15 mouse cellular contexts compared by ENCODE assay signal in the genomic region with DNA sequence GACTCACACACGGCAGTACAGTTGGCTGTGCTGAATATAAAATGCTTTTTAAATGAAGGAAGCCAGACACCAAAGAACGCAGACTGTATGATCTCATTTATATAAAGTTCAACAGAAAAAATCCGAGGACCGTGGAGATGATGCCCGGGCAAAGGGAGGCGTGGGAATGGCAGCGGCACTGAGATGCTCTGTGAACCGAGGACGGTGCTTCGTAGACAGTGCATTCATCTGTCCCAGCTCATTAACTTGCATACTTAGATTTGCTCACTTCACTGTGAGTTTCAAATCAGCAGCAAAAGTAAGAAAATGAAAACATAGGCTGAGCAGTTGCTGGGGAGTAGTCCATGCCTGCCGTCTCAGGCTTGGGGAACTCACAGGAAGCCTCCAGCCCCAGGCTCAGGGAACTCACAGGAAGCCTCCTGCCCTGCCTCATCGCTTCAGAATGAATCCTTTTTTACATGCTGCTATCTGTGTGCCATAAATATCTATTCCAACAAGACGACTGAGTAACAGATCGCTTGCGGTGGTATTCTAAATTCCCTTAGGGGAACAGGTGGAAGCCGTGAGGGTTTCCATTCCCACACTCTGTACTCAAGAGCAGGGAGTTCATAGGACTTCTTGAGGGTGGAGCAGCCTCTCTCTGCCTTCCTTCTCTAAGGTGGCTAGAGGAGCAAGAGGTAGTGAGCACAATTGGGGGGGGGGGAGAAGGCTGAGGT. TPM values are rescaled to one million over a fixed set of nuclear protein-coding genes. Genes with fewer than 3 reads are reported as not detected.
DNase-seq lines count a peak whose midpoint lies in the region; ATAC-seq lines count a peak whose summit lies in the region.
"Had no signal": no experiment of that assay in that cellular context is flagged by ENCODE, and none has a peak within 500 bp of the region (broad histone marks: within the 10 kb centered on the region; RNA-seq: fewer than 3 reads in every experiment).

No protein-coding gene starts in this region.

- H3K9me3 ChIP-seq in heart, embryonic 14.5 days (ENCODE audit: control insufficient read depth, low read length) = no peaks in the 10 kb centered on the region
- no peaks in the 10 kb centered on the region for H3K9me3 ChIP-seq in kidney, embryonic 16.5 days (ENCODE audit: low read length)
- H3K9me3 ChIP-seq: midbrain, embryonic 10.5 days had no signal

- peak overlapping the region in 1 of 2 experiments; percentile 19; a peak in 1 of 4 replicates for H3K27ac ChIP-seq in heart, embryonic 14.5 days (replicated peaks in 1 of 2; ENCODE audit: control insufficient read depth in 1 of 2, insufficient read depth in 1 of 2, low read depth in 2 of 2, low read length in 2 of 2)
- H3K27ac ChIP-seq in kidney, embryonic 16.5 days (ENCODE audit: low read length) = peak overlapping the region; percentile 66
- H3K27ac ChIP-seq: liver, embryonic 14.5 days; midbrain, embryonic 10.5 days had no signal

- H3K4me3 ChIP-seq in heart, embryonic 14.5 days (ENCODE audit: control insufficient read depth in 1 of 2, insufficient read depth in 1 of 2, low read depth in 1 of 2, low read length in 2 of 2) = no peak overlapping the region
- no peak overlapping the region for H3K4me3 ChIP-seq in kidney, embryonic 16.5 days (ENCODE audit: low read length)
- H3K4me3 ChIP-seq: midbrain, embryonic 10.5 days had no signal

- H3K27me3 ChIP-seq in heart, embryonic 14.5 days (ENCODE audit: control insufficient read depth, insufficient read depth, low read length) = no peaks in the 10 kb centered on the region
- H3K27me3 ChIP-seq in kidney, embryonic 16.5 days (ENCODE audit: insufficient read depth, low read length) = no peaks in the 10 kb centered on the region

- H3K9ac ChIP-seq in heart, embryonic 14.5 days (ENCODE audit: low read length) = peak overlapping the region; percentile 21; the same call in 1 of the 2 replicates
- H3K9ac ChIP-seq in kidney, embryonic 16.5 days (replicated peaks; ENCODE audit: low read length) = no peak overlapping the region
- H3K9ac ChIP-seq: liver, embryonic 14.5 days had no signal

- peaks cover 13% of the 10 kb centered on the region for H3K36me3 ChIP-seq in heart, embryonic 14.5 days (ENCODE audit: control insufficient read depth, insufficient read depth, low read length)
- no peaks in the 10 kb centered on the region for H3K36me3 ChIP-seq in kidney, embryonic 16.5 days (ENCODE audit: insufficient read depth, low read length)
- H3K36me3 ChIP-seq: midbrain, embryonic 10.5 days had no signal

- DNase-seq in heart, postnatal 25 days (ENCODE audit: low spot score) = no peak
- no peak for DNase-seq in kidney, postnatal 25 days
- DNase-seq in Muller cell, postnatal 12 days (ENCODE audit: inconsistent ontology term) = peak; percentile 84
- peak; percentile 23 to 45 for DNase-seq in kidney, postnatal 36 days
- DNase-seq in frontal cortex, postnatal 10 days (ENCODE audit: low spot score in 2 of 2) = no peak
- DNase-seq: cerebellum, adult 11-12 months; lung, postnatal 10 days; right cerebral cortex, postnatal 4 days; thymus, adult 18-20 months had no signal

- no peak for ATAC-seq in heart, embryonic 14.5 days (ENCODE audit: insufficient number of reproducible peaks, insufficient read depth, low FRiP score, low read depth)
- peak; percentile 74 for ATAC-seq in kidney, embryonic 16.5 days (ENCODE audit: low FRiP score, low TSS enrichment)
- ATAC-seq: activated CD4-positive, CD25-positive, alpha-beta regulatory T cell, adult 4 months; inflammation-experienced regulatory T-cells, adult 6 months had no signal

- intact Hi-C loops in heart, postnatal 25 days (cut with DNase I) = loop anchor here (5.0 kb wide), 1 partner anchor 45 kb away; no protein-coding TSS in a partner anchor

- no peak overlapping the region for H3K4me2 ChIP-seq in heart, embryonic 14.5 days (ENCODE audit: low read length)
- H3K4me2 ChIP-seq in kidney, embryonic 16.5 days (replicated peaks; ENCODE audit: low read depth, low read length) = peak overlapping the region; percentile 17

- 65% methylated on average over 16 of the region's 16 CpGs for WGBS in heart, embryonic 14.5 days
- WGBS in kidney, embryonic 16.5 days = 35% methylated on average over 16 of the region's 16 CpGs

- H3K4me1 ChIP-seq in heart, embryonic 14.5 days (ENCODE audit: control insufficient read depth in 2 of 2, insufficient read depth in 2 of 2, low read length in 2 of 2) = peaks cover 2 to 14% of the 10 kb centered on the region in 2 experiments; a peak in 3 of 4 replicates
- H3K4me1 ChIP-seq in kidney, embryonic 16.5 days (ENCODE audit: insufficient read depth, low read length) = peaks cover 21% of the 10 kb centered on the region
- H3K4me1 ChIP-seq: midbrain, embryonic 10.5 days had no signal

RNA-seq across cellular contexts. Expression of a gene that starts 52.1 kb away (rescaled TPM):
- polyA plus RNA-seq in heart, embryonic 14.5 days (2014; fragmentation: Nextera tagmentation; extraction: Ambion mirVana) = 14.7 and 15.2 TPM in 2 replicates
- total RNA-seq in heart, postnatal 25 days (2021) = 10 to 100 TPM; 13.8 to 14.6 TPM
- 62.6 and 70.7 TPM in 2 replicates for polyA plus RNA-seq in kidney, embryonic 16.5 days (2015; fragmentation: Nextera tagmentation; extraction: Ambion mirVana)

Comparison
In these comparisons a context has a peak if more than half of its experiments do, and no peak if none do; other contexts are left out.
1. DNase-seq: peak in Muller cell, postnatal 12 days (single experiment) and kidney, postnatal 36 days (2 of 2); none in heart, postnatal 25 days (single experiment), kidney, postnatal 25 days (0 of 2) and frontal cortex, postnatal 10 days (0 of 2).